Mouse (Mus musculus) megakaryocyte, embryonic 14.5 days (primary cell): ENCODE data around the gene Fgr.

ENCODE experiments used
- FLI1 ChIP-seq: IDR thresholded peaks from 2 replicates; pipeline ENCODE4 v1.6.1; 2012; ENCODE audit warnings: low read length, inconsistent platforms, mixed read lengths
- GATA1 ChIP-seq: IDR thresholded peaks from 3 replicates; pipeline ENCODE4 v1.6.1; 2012; ENCODE audit warnings: mixed read lengths, low read length, inconsistent platforms, borderline replicate concordance

GRCm38 (mm10) chr4:133049071-133049920 is 75.4 kb downstream of the Fgr start:
- no peak for TF ChIP-seq FLI1
- TF ChIP-seq GATA1: no peak
